Mouse (Mus musculus): ENCODE measurements around the gene BC025920.

DNA sequence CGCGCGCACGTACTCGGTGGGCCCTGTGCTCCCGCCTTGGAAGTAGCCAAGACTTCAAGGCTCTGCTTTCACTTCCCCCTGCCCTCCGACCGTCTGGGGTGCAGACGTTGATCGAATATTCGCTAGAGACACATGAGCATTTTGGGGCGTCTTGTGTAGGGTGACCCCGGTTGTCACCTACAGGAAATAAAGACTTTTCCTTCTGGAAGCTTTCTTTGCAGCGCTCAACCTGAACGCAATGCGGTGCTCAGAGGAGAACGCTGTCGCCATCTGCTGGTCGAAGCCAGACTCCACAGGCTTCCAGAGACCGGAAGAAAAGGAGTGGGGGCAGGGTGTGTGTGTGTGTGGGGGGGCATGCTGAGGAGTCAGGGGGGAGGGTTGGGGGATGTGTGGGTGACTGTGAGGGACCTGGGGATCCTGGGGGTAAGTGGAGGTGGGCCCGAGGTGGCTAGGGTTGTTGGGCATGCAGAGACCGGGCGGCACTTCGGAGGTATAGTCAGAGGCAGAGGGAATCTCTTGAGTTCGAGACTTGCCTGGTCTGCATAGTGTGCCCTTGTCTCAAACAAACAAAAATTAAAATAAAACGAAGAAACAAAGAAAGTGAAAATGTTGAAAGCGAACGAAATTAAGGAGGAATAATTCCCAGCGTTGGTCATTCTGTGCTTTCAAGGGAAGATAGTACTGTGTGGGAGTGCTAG is 953 bp upstream of the BC025920 start:
- TF ChIP-seq GATA1 (IDR thresholded peaks at IDR 0.05; ENCODE audit: borderline replicate concordance, low read length) (no peak), FLI1 (IDR thresholded peaks at IDR 0.05; ENCODE audit: low read length) (no peak)

Data from megakaryocyte, embryonic 14.5 days (primary cell).